Mouse (Mus musculus) frontal cortex, postnatal 36 days (tissue): ENCODE results near the gene Zc3h18.

Experiments
- DNase-seq, 2 experiments: peaks; one replicate each; pipeline ENCODE4 v3.0.0; 2022; ENCODE audit warnings: low spot score in 2 of 2

Zc3h18 gene

DNA sequence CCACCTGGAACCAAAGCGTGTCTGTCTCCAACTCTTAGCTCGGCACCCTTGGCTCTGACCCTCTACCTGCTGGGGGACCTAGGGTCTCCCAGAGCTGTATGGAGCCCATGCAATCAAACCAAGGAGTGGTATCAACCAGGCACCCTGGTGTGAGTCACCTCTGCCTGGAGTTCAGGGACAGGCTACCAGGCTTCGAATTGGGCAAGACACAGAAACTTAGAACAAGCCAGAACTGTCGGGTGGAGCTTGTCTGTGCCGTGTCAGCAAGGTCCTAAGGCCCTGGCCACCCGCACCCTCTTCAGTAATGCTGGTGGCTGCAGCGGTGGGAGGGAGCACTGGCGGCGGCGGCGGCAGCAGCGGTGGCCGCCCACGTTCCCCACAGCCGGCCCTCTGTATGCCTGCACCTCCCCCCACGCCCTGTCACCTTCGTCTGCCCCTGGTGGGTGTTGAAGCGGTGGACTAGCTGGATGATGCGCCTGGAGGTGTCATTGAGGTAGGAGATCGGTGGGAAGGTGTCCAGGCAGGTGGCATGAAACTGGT, 60.2 kb downstream of the Zc3h18 start:
- no peak for DNase-seq

DNA sequence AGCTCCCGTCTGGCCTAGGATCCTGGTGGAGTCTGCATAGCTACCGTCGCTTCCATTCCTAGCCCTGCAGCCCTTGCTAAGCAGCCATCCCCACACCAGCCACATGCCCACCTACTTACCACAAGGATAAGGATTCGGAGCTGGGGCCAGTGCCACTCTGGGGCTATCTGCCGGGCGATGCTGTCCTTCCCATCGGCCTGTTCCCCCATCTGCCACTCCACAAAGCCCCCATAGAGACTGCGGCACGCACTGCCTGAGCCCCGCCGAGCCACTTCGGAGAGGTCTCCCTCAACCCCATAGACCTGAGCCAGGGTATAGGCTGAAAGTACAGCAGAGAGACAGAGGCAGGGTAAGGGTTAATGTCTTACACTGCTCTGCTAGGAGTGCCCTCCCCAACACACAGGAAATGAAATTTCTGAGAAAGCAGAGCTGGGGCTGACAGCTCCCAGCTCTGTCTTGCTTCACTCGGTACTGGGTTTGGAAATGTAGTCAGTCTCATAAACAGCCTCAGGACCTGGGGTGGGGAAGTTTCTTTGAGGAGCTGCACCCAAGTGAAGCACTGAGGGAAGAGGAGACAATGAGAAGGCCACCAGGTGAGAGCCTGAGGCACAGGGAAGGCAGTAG, 61.4 kb downstream of the Zc3h18 start:
- DNase-seq: no peak

GRCm38 (mm10) chr8:122439336-122439735, 62.9 kb downstream of the Zc3h18 start:
- no peak for DNase-seq

GRCm38 (mm10) chr8:122441326-122441725, 64.9 kb downstream of the Zc3h18 start:
- DNase-seq: no peak

DNA sequence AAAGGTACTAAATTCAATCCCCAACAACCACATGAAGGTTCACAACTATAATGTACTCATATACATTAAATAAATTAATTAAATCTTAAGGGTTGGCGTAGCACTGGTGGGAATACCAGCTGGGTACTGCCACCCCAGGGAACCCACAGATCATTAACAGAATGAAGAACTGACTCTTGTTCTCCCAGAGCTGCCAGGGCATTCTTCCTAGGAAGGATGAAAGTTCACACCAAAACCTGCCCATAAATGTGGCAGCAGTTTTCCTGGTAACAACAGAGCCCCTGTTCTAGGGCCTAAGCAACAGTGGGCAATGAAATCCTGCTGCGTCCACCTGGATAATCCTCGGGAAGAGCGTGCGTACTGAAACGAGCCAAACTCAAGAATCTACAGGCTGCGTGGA, 65.9 kb downstream of the Zc3h18 start:
- no peak for DNase-seq

- DNase-seq: no peak
Observed at GRCm38 (mm10) chr8:122442781-122443180, 66.4 kb downstream of the Zc3h18 start.

DNA sequence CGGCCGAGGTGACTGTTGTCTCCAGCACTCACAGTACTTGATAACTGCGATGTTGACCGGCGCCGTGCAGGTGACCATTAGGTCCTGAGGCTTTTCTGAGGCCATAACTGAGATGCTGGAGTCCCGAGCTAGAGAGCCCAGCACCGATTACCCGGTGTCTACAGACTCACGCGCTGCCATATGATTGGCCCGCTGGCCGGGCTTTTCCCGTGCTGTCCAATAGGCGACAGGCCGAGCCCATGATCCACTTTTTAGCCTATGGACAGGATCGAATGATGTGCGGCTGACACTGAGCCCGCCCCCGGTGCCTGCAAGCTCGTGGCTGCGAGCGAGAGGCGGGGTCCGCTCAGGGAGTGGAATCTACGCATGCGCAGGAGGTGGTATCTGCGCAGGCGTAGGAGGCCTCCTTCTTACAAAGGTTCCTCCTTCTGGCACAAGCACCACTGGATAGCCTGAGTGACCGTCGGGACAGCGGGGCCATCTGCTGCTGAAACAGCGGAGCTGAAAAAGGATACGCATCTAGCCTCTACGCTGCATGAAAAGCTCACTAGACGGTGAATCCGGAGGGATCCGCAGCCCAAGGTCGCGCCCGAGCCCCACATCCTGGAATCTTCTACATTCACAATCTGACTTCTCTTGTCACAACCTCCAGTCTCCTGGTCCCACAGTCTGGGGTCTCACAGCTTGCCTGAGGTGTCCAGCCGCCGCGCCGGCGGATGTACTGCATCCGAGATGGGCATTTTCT, 67.0 kb downstream of the Zc3h18 start, which contains the start of gene Mvd:
Gene Mvd (minus strand): TSS at position 161 of the 745 bp plus-strand sequence.
- DNase-seq: peak; percentile 98 to 99

DNA sequence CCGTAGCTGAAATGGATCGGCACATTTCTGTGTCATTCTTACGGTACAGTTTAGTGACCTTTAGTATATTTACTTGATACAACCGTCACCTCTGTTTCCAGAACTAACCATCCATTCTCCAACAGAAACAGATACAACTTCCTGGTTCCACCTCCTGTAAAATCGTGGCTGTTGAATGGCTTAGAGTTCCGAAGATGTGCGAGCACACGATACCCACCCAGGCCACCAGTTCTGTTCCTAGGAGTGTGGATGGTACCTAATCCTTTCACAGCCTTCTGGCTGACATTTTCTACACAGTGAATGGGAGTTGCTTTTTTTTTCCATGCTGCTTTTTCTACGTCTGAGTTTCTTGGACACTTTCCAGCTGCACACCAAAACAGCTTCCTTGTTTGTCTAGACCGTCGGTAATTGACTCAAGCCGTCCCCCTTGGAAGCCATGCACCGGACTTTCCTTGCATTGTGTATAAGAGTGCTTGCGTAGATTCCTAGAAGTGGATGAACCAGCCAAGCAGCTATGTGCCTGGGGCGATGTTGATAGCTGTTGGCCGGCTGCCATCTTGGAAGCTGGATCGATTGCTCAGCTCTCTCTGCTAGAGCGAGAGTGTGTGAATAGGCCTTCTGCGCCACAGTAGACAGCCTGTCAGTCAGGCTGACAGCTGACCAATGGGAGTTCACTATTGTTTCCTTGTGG, 67.8 kb downstream of the Zc3h18 start:
- DNase-seq: peak; percentile 82 to 84

- no peak for DNase-seq
Observed at GRCm38 (mm10) chr8:122445203-122445602, 68.8 kb downstream of the Zc3h18 start.

DNA sequence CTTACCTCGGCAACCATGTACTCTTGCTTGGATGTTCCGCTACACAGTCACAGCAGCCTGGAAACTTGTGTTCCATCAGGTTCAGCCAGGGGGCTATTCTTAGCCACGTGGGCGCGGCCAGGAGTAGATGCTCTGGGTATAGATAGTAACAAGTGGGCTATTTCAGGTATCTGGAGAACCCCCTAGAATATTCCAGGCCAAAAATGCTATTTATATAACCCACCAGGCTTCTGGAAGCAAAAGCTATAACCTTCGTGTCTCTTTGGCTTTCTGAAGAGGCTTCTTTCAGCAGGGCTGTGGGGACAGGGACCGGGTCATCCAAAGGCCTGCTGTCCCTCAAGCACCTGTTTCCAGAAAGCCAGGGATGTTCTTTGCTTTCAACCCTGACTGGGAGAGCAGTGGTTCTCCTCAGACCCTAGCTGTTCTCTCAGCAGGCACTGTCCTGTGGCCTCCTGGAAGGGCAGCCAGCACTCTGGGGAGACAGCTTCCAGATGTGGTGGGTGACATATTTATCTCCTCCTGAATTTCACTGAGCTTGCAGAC, 74.8 kb downstream of the Zc3h18 start:
- no peak for DNase-seq

DNA sequence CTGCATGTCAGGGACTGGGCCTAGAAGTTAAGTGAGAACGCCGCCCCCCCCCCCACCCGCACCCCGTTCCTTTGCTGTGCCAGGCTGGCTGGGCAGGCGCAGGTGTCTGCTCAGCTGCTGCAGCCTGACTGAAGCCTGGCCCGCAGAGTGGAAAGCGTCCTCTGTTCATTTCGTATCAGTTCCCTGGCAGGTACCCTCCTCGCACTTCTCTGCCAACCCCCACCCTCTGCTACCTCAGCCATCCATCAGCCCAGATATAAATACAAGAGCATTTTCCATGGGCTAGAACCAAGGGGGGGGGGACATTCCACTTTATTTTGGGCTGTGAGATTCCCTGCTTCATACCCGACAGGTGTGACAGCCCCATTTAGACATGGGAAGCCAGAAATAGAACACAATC, 75.7 kb downstream of the Zc3h18 start:
- DNase-seq: no peak

- DNase-seq: no peak
Observed at GRCm38 (mm10) chr8:122454409-122454808, 78.0 kb downstream of the Zc3h18 start.

DNA sequence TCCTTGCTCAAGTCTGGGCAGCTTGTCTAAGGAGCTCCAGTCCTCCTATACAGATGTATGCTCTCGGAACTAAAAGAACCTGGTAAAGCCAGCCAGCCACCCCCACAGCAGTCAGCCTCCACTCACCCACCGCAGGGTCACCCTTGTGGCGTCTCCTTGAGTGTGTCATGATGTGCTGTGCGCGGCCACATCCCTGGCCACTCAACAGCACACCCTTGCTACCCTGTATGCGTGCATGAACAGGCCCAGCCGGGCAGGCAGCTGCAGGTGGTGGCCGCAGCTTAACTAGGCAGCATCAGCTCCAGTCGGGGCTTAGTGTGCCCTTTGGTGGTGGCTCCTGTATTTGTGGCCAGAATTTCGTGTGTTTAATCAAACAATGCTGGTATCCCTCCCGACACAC, 80.8 kb downstream of the Zc3h18 start:
- no peak for DNase-seq

GRCm38 (mm10) chr8:122459218-122459900, 83.0 kb downstream of the Zc3h18 start:
- DNase-seq: no peak

DNA sequence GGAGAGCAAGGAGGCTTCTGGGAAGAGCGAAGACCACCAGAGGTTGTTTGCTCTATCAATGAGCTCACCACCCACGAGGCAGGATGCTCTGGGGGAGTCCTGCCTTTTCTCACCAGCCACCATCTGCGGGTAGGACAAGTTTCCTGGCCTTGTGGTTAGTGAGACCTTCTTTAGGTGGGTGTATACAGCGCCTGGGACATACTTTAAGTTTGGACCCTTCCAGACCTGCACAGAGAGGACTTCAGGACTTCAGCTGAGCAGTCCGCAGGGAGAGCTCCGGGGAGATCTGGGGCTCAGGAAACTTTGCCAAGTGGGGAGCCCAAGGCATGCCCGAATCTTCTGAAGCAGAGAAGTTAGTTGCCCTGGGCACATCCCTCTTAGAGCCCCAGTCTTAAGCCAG, 83.6 kb downstream of the Zc3h18 start:
- no peak for DNase-seq

GRCm38 (mm10) chr8:122460524-122461472, 84.4 kb downstream of the Zc3h18 start, which contains the start of gene Snai3:
Gene Snai3 (minus strand): TSS chr8:122460733.
- no peak for DNase-seq

- peak; percentile 77 to 87 for DNase-seq
Observed at GRCm38 (mm10) chr8:122461473-122462148, 85.2 kb downstream of the Zc3h18 start.

GRCm38 (mm10) chr8:122462510-122462909, 86.1 kb downstream of the Zc3h18 start:
- no peak for DNase-seq
